16 mouse cellular contexts compared by ENCODE assay signal in genomic region chr5:98138545-98139296, GRCm38 (mm10). TPM values are rescaled to one million over a fixed set of nuclear protein-coding genes. Genes with fewer than 3 reads are reported as not detected.
A peak's percentile ranks its signal among the peaks of the same experiment; 100 is the strongest.
DNase-seq lines count a peak whose midpoint lies in the region; ATAC-seq and TF ChIP-seq lines count a peak whose summit lies in the region.
"Had no signal": no experiment of that assay in that cellular context is flagged by ENCODE, and none has a peak within 500 bp of the region (broad histone marks: within the 10 kb centered on the region; RNA-seq: fewer than 3 reads in every experiment).

No protein-coding gene starts in this region.

- DNase-seq in forebrain, embryonic 11.5 days (ENCODE audit: low spot score), result no peak
- DNase-seq in left cerebral cortex, adult 11 months (ENCODE audit: low spot score), result peak; percentile 12
- no peak for DNase-seq in left cerebral cortex, adult 2 months (ENCODE audit: extremely low spot score in 1 of 2, low spot score in 2 of 2)
- peak; percentile 81 for DNase-seq in forebrain, postnatal 0 days
- no peak for DNase-seq in cerebellum, adult 8-10 months
- DNase-seq: kidney, adult 2 months; kidney, postnatal 4 days; liver, embryonic 13.5 days; lung, postnatal 10 days had no signal

- no peaks in the 10 kb centered on the region for H3K27me3 ChIP-seq in forebrain, embryonic 12.5 days
- H3K27me3 ChIP-seq in forebrain, embryonic 11.5 days (ENCODE audit: control insufficient read depth, insufficient read depth, low read length), result no peaks in the 10 kb centered on the region
- no peaks in the 10 kb centered on the region for H3K27me3 ChIP-seq in forebrain, postnatal 0 days (ENCODE audit: insufficient read depth, low read length)
- no peaks in the 10 kb centered on the region for H3K27me3 ChIP-seq in myocyte (ENCODE audit: control insufficient read depth, insufficient read depth, insufficient read length)
- H3K27me3 ChIP-seq in intestine, embryonic 15.5 days (replicated peaks), result no peaks in the 10 kb centered on the region
- H3K27me3 ChIP-seq: heart, embryonic 13.5 days; liver, embryonic 13.5 days; neural tube, embryonic 13.5 days had no signal

- no peak for TF ChIP-seq CTCF in left cerebral cortex, adult 2 months (IDR thresholded peaks at IDR 0.05)
- TF ChIP-seq CTCF in forebrain, postnatal 0 days (IDR thresholded peaks at IDR 0.05; ENCODE audit: low read depth), result no peak

- no peak overlapping the region for H3K4me2 ChIP-seq in forebrain, embryonic 12.5 days
- no peak overlapping the region for H3K4me2 ChIP-seq in forebrain, embryonic 11.5 days (ENCODE audit: low read depth, low read length, severe bottlenecking)
- H3K4me2 ChIP-seq in forebrain, postnatal 0 days (ENCODE audit: low read depth), result no peak overlapping the region
- H3K4me2 ChIP-seq in myocyte (ENCODE audit: low read depth), result peak overlapping the region; percentile 55
- no peak overlapping the region for H3K4me2 ChIP-seq in intestine, embryonic 15.5 days (replicated peaks)
- H3K4me2 ChIP-seq: heart, embryonic 13.5 days; liver, embryonic 13.5 days; neural tube, embryonic 13.5 days had no signal

- no peak for ATAC-seq in forebrain, embryonic 12.5 days (ENCODE audit: low FRiP score)
- ATAC-seq in forebrain, embryonic 11.5 days (replicated peaks; ENCODE audit: low FRiP score), result no peak
- ATAC-seq in forebrain, postnatal 0 days, result peak; percentile 91
- ATAC-seq in intestine, embryonic 15.5 days, result no peak

- no peak for TF ChIP-seq POLR2A in myocyte (IDR thresholded peaks at IDR 0.05; ENCODE audit: insufficient read length, low read depth)

- H3K4me3 ChIP-seq in forebrain, embryonic 12.5 days (replicated peaks), result no peak overlapping the region
- H3K4me3 ChIP-seq in forebrain, embryonic 11.5 days (ENCODE audit: low read depth, low read length), result no peak overlapping the region
- no peak overlapping the region for H3K4me3 ChIP-seq in left cerebral cortex, adult 2 months
- H3K4me3 ChIP-seq in forebrain, postnatal 0 days (ENCODE audit: low read depth, low read length), result no peak overlapping the region
- H3K4me3 ChIP-seq in myocyte, result peak overlapping the region; percentile 4
- H3K4me3 ChIP-seq in intestine, embryonic 15.5 days (replicated peaks), result no peak overlapping the region
- H3K4me3 ChIP-seq: heart, embryonic 13.5 days; limb, embryonic 10.5 days; liver, embryonic 13.5 days; neural tube, embryonic 13.5 days had no signal

- peaks cover 7% of the 10 kb centered on the region for H3K4me1 ChIP-seq in forebrain, embryonic 12.5 days
- H3K4me1 ChIP-seq in forebrain, embryonic 11.5 days (replicated peaks; ENCODE audit: control insufficient read depth, insufficient read depth, low read length), result no peaks in the 10 kb centered on the region
- 0 out of 2 replicates have a peak, but pooled peaks cover 2% of the 10 kb centered on the region for H3K4me1 ChIP-seq in forebrain, postnatal 0 days (ENCODE audit: insufficient read depth)
- H3K4me1 ChIP-seq in intestine, embryonic 15.5 days (replicated peaks), result no peaks in the 10 kb centered on the region
- H3K4me1 ChIP-seq: heart, embryonic 13.5 days; liver, embryonic 13.5 days; neural tube, embryonic 13.5 days had no signal

- no peak overlapping the region for H3ac ChIP-seq in myocyte (ENCODE audit: control insufficient read depth, insufficient read length)

- WGBS in forebrain, embryonic 12.5 days, result 79% methylated on average over 14 of the region's 14 CpGs
- 84% methylated on average over 14 of the region's 14 CpGs for WGBS in forebrain, embryonic 11.5 days
- 46% methylated on average over 14 of the region's 14 CpGs for WGBS in forebrain, postnatal 0 days
- 87% methylated on average over 14 of the region's 14 CpGs for WGBS in intestine, embryonic 15.5 days

- no peak overlapping the region for H3K9ac ChIP-seq in forebrain, embryonic 12.5 days
- H3K9ac ChIP-seq in forebrain, embryonic 11.5 days (ENCODE audit: low read length), result no peak overlapping the region
- H3K9ac ChIP-seq in forebrain, postnatal 0 days, result no peak overlapping the region
- no peak overlapping the region for H3K9ac ChIP-seq in intestine, embryonic 15.5 days
- H3K9ac ChIP-seq: heart, embryonic 13.5 days; liver, embryonic 13.5 days; neural tube, embryonic 13.5 days had no signal

- no peaks in the 10 kb centered on the region for H3K36me3 ChIP-seq in forebrain, embryonic 12.5 days (replicated peaks)
- H3K36me3 ChIP-seq in forebrain, embryonic 11.5 days (ENCODE audit: control insufficient read depth, insufficient read depth, low read length), result no peaks in the 10 kb centered on the region
- H3K36me3 ChIP-seq in forebrain, postnatal 0 days (ENCODE audit: insufficient read depth), result no peaks in the 10 kb centered on the region
- no peaks in the 10 kb centered on the region for H3K36me3 ChIP-seq in myocyte (ENCODE audit: control insufficient read depth, insufficient read depth)
- no peaks in the 10 kb centered on the region for H3K36me3 ChIP-seq in intestine, embryonic 15.5 days
- H3K36me3 ChIP-seq: heart, embryonic 13.5 days; limb, embryonic 10.5 days; liver, embryonic 13.5 days; neural tube, embryonic 13.5 days had no signal

- H3K9me3 ChIP-seq in forebrain, embryonic 12.5 days, result no peaks in the 10 kb centered on the region
- H3K9me3 ChIP-seq in forebrain, embryonic 11.5 days (ENCODE audit: control insufficient read depth, low read length), result no peaks in the 10 kb centered on the region
- no peaks in the 10 kb centered on the region for H3K9me3 ChIP-seq in forebrain, postnatal 0 days (ENCODE audit: low read length)
- H3K9me3 ChIP-seq in intestine, embryonic 15.5 days, result no peaks in the 10 kb centered on the region
- H3K9me3 ChIP-seq: heart, embryonic 13.5 days; limb, embryonic 10.5 days; liver, embryonic 13.5 days; neural tube, embryonic 13.5 days had no signal

- intact Hi-C loops in left cerebral cortex, adult 2 months (cut with DNase I), result no loop called here

- no peaks in the 10 kb centered on the region for H3K79me2 ChIP-seq in myocyte (ENCODE audit: control insufficient read depth, insufficient read depth)

- H3K27ac ChIP-seq in forebrain, embryonic 12.5 days, result peak overlapping the region; percentile 46
- H3K27ac ChIP-seq in forebrain, embryonic 11.5 days (ENCODE audit: low read depth, low read length), result no peak overlapping the region
- H3K27ac ChIP-seq in left cerebral cortex, adult 2 months, result no peak overlapping the region
- H3K27ac ChIP-seq in forebrain, postnatal 0 days (ENCODE audit: low read depth, low read length), result 0 out of 2 replicates have a peak overlapping the region, but pooled peaks have one; percentile 42
- H3K27ac ChIP-seq in intestine, embryonic 15.5 days, result no peak overlapping the region
- H3K27ac ChIP-seq: heart, embryonic 13.5 days; limb, embryonic 10.5 days; liver, embryonic 13.5 days; neural tube, embryonic 13.5 days had no signal

TF ChIP-seq in myocyte, 11 proteins besides CTCF, POLR2A, EP300 and RAD21:
- TF ChIP-seq E2F4 (IDR thresholded peaks at IDR 0.05; ENCODE audit: insufficient read depth), result no peak
- no peak for TF ChIP-seq MAX (IDR thresholded peaks at IDR 0.05; ENCODE audit: low read depth)
- no peak for TF ChIP-seq SRF (IDR thresholded peaks at IDR 0.05; ENCODE audit: control insufficient read depth, insufficient read length, low read depth)
- TF ChIP-seq REST (IDR thresholded peaks at IDR 0.05; ENCODE audit: insufficient read depth, insufficient read length), result no peak
- TF ChIP-seq TCF12 (IDR thresholded peaks at IDR 0.05; ENCODE audit: insufficient read depth, poor library complexity, severe bottlenecking), result no peak
- no peak for TF ChIP-seq USF1 (IDR thresholded peaks at IDR 0.05; ENCODE audit: low read depth)
- no peak for TF ChIP-seq MYOG (IDR thresholded peaks at IDR 0.05; ENCODE audit: control insufficient read depth in 1 of 3, insufficient read depth in 1 of 3, insufficient read length in 2 of 3, low read depth in 2 of 3)
- TF ChIP-seq MYOD1 (IDR thresholded peaks at IDR 0.05; ENCODE audit: control insufficient read depth in 1 of 3, insufficient read length in 2 of 3, low read depth in 2 of 3), result no peak
- TF ChIP-seq CEBPB (IDR thresholded peaks at IDR 0.05; ENCODE audit: insufficient read depth, poor library complexity, severe bottlenecking), result no peak
- no peak for TF ChIP-seq TCF3 (IDR thresholded peaks at IDR 0.05; ENCODE audit: insufficient read length, low read depth)
- no peak for TF ChIP-seq POLR2AphosphoS2 (IDR thresholded peaks at IDR 0.05; ENCODE audit: insufficient read length, low read depth)

RNA-seq across cellular contexts. Expression of gene Prdm8, which starts 28.3 kb away (rescaled TPM):
- 3.0 and 3.2 TPM in 2 replicates for polyA plus RNA-seq in forebrain, embryonic 12.5 days (2016; fragmentation: Nextera tagmentation; extraction: Ambion mirVana)
- 0.96 and 0.97 TPM in 2 replicates for polyA plus RNA-seq in forebrain, embryonic 11.5 days (2014; fragmentation: Nextera tagmentation; extraction: Ambion mirVana)
- 10 to 100 TPM; 35.0 to 36.3 TPM for total RNA-seq in left cerebral cortex, adult 2 months (2021)
- 17.5 and 25.6 TPM in 2 replicates for total RNA-seq in forebrain, postnatal 0 days (2014; rRNA removed)
- 1.8 and 2.4 TPM in 2 replicates for polyA plus RNA-seq in forebrain, postnatal 0 days (2015; fragmentation: Nextera tagmentation; extraction: Ambion mirVana)
- 1.5 TPM for polyA plus RNA-seq in myocyte (2012; fragmentation: generic; extraction: Trizol)
- polyA plus RNA-seq in intestine, embryonic 15.5 days (2015; fragmentation: Nextera tagmentation; extraction: Ambion mirVana), result 0.13 TPM in 1 of 2 replicates, not detected in the other
- total RNA-seq: megakaryocyte-erythroid progenitor cell, adult 5-6 weeks had no signal
- polyA plus RNA-seq: liver, embryonic 13.5 days had no signal

Comparison
In these comparisons a context has a peak if more than half of its experiments do, and no peak if none do; other contexts are left out.
1. H3K27ac ChIP-seq: peak in forebrain, embryonic 12.5 days (single experiment) and forebrain, postnatal 0 days (single experiment); none in forebrain, embryonic 11.5 days (single experiment), left cerebral cortex, adult 2 months (single experiment) and intestine, embryonic 15.5 days (single experiment).
2. DNase-seq: peak in left cerebral cortex, adult 11 months (single experiment) and forebrain, postnatal 0 days (single experiment); none in forebrain, embryonic 11.5 days (single experiment), left cerebral cortex, adult 2 months (0 of 2) and cerebellum, adult 8-10 months (single experiment).